Mouse (Mus musculus): Measurements from ENCODE around the gene Ajuba.

Gene Ajuba

DNA sequence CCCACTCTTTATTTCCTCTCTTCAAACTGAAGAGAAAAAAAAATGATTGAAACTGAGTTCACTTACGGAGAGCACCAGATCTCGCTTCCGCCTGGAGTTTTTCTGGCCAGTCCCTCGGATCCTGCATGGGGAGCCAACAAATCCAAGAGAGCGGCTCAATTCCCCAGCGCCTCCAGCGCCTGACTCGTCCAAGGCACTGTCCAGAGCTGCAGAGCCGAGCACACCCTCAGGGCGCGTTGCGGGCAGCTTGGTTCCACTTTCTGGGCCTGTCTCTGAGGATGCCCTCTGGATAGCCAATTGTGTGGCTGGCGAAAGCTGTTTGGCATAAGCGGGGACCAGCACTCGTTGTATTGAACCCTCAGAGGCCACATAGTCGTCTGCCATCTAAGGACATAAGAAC, 13.7 kb upstream of the Ajuba start:
- no peak for DNase-seq

DNA sequence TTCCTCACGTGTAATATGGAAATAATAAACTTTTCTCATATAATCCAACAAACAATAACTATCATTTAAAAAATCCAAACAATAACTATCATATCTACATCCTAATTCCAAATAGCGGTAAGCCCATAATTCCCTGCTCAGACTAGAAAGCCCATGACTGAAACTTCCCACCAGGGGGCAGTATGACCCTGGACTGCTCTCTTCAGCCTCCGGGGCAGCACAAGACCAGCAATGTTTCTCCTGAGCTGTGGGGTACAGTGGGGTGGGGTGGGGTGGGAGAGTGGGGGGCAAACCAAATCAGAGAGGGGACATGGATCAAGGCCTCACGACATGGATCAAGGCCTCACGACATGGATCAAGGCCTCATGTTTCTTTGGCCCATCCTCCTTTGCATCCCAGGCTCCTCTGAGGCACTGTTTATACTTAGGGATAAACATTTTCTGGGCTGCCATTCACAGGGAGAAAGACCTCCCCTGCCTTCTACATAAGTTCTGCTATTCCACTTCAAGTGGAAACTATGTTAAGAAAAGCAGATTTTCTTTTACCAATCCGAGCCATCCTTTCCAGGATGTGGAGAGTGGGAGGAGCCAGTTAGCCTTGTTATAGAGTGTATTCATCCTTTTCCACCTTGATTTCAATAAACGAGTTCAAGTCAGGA, 6.5 kb upstream of the Ajuba start:
- DNase-seq: peak; percentile 77

GRCm38 (mm10) chr14:54582536-54582935, 5.2 kb upstream of the Ajuba start:
- peak; percentile 25 for DNase-seq

GRCm38 (mm10) chr14:54579638-54580037, 2.3 kb upstream of the Ajuba start:
- peak; percentile 20 for DNase-seq

- no peak for DNase-seq
These were observed 705 bp upstream of the Ajuba start for GRCm38 (mm10) chr14:54578063-54578462.

DNA sequence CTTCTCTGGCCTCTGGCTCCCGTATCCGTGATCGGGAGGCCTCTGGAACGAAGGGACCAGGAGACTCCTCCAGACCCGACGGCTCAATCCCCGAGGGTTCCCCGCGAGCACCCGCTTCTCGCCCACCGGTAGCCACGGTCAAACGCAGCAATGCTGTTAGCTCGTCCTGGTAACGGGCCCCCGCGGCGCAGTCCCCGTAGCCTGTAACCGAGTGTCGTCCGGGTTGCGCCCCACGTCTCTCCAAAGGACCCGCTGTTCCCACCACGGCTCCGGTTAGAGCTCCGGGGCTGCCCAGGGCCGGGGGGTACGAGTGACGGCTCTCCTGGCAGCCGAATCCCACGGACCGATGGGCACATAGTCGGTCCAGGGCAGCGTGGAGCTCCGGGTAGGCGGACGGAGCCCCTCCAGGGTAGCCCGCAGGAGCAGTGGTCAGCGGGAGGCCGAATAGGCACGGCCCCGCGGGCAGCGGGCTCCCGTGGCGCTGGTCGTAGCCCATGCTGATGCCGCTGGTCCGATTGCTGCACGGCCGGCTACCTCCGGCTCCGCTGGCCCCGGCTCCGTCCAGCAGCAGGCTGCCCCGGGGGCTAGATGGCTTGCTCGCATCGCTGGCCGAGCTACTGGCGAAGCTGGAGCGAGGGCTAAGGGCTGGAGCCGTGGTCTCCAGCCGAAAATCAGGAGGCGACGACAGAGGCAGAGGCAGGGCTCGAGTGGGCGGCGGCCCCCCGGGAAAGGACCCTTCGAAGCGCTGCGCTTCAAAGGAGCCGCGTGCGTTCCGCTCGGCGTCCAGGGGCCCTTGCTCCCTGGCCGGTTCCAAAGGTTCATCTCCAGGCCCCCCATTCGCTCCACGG, 893 bp downstream of the Ajuba start:
- peak; percentile 11 for DNase-seq

GRCm38 (mm10) chr14:54575631-54576030, 1.7 kb downstream of the Ajuba start:
- peak; percentile 79 for DNase-seq

DNA sequence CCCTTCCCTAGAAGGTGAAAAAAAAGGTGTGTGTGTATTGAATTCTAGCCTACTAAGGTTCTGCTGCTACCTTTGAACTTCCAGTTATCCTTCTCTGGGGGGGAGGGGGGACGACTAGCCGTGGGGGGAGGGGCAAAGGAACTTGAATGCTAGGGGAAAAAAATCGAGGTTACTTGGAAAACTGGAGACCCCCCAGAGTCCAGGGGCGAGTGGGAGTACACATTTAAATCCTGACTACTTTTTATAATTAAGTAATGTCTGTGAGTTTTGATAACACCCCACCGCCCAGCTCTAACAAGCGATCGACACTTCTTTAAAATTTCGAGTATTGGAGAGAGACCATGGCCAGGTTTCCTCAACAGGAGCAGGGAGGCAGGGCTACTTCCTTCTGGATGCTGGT, 2.3 kb downstream of the Ajuba start:
- DNase-seq: no peak

GRCm38 (mm10) chr14:54574253-54574652, 3.1 kb downstream of the Ajuba start:
- peak; percentile 12 for DNase-seq

- peak; percentile 44 for DNase-seq
These were observed 4.3 kb downstream of the Ajuba start for GRCm38 (mm10) chr14:54572790-54573736.

DNA sequence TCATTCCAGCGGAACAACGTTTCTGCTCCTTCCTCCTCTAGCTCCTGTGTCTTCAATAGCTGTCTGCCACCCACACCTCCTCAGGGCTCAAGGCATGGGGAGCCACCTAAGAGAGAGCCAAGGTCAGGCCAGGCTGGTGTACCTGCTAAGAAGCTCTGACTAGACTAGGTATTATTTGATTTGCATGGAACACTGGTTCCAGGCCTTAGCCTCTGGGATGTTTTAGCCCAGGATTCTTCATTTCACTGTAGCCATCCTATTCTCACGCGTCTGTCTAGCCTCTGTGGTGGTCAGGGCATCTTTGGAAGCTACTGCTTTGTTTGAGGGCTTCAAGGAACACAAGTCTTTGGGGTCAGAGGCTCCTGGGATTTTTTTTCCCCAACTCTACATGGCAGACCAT, 5.2 kb downstream of the Ajuba start:
- no peak for DNase-seq

- peak; percentile 54 for DNase-seq
These were observed 7.6 kb downstream of the Ajuba start for GRCm38 (mm10) chr14:54569451-54570392.

GRCm38 (mm10) chr14:54568694-54569414, 8.5 kb downstream of the Ajuba start:
- DNase-seq: peak; percentile 77

GRCm38 (mm10) chr14:54560527-54561242, 16.7 kb downstream of the Ajuba start:
- DNase-seq: no peak

DNA sequence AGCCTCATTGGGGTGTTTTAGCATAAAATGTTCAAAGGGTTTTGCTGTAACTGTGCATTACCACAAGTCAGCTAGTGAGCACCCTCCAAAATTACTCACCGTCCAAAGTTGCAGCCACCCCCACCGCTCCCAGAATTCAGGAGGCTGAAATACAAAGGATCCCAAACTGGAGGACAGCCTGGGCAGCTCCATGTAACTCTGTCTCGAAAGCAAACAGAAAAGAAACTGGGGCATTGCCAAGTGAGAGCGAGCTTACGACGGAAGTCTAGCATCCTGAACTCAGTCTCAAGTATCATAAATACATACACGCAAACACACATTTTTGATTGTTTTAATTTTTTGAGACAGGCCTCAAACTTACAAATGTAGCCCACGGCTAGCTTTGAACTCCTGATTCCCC, 20.0 kb downstream of the Ajuba start:
- DNase-seq: no peak

- DNase-seq: peak; percentile 93
These were observed 23.2 kb downstream of the Ajuba start, which contains the start of gene Haus4 for GRCm38 (mm10) chr14:54553975-54554769. TSS of gene Haus4 (minus strand) at chr14:54554616.

DNA sequence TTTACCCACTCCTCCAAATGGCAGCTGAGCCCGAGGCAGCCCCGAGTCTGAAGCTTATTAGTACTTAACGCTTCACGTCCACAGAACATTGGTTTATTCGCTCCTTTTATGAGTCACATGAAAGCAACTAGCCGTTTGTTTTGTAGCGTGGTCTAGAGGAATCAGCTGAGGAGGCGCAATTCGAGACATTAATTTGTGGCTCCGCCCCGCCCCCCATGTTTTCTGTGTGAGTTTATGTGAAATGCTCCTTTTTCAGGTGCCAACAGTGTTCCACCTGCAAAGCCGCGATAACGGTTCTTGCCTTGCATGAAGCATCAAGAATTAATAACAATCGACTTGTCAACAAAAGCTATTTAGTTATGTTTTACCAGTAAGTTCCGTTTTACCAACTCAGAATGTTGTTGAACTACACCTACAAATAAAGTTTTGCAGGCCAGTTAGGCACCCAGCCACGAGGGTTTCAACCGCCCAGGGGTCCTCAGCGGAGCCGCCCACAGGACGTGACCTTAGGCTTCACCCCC, 23.8 kb downstream of the Ajuba start:
- DNase-seq: peak; percentile 71

DNA sequence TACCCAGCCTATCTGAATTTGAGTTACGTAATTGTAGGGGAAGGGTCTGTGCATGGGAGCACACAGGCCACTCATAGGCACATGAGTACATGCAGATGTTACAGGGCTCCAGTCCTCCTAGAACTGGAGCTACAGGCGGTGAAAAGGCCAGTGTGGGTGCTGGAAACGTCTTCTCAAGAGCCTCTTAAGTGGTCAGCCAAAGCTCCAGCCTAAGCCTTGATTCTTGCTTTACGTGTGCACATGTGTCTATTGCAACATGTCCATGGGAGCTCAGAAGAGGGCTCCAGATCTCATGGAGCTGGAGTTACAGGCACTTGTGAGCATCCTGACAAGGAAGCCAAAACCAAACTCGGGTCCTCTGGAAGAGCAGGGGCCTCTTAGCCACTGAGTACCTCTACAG, 32.7 kb downstream of the Ajuba start:
- DNase-seq: no peak

DNA sequence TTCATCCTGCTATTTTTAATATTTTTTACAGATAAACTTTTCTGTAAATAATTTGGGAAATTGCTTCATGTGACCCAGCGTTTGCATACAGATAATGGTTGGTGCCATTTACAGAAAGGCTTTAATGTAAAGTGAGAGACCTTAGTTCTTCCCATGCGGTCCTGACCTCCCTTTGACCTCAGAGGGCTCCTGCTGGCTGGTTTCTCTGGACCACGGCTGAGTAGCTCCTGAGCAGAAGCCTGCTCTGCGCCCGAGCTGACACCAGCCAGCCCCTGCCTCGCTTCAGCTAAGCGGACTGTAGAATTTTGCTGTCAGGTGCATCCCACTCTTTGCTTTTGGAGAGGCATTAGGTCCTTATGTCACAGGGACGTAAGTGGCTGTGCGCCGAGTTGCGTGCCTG, 36.6 kb downstream of the Ajuba start:
- DNase-seq: no peak
